Mouse (Mus musculus): ENCODE measurements around the gene H6pd.

H6pd gene

DNA sequence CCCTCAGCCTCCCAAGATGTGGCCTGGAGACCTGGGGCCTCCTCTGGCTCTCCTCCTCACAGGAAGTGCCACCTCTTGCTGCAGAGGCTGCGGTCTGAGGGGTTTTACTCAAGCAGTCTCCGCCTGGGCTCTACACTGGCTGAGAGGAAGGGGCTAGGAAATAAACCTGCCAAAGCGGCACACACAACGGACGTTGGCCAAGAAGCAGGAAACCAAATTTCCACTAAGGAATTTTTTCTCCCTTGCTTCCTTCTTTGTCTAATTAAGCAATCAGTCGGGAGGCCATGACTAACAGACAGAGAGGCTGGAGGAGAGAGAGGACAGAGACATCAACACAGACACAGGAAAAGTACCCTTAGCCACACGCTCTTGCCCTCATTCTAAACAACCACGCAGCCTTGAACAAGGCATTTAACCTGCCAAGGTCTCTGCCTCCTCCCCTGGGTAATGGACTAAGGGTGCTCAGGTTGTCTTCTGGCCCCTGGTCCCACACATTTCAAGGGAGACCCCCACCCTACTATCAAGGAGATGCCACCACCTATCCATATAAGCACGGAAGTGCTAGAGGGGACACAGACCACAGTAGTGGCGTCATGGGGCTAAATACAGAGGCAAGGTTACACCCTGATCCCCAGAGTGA, 7.5 kb downstream of the H6pd start:
- in situ Hi-C loops (cut with MboI; ENCODE audit: unreplicated experiment in 2 of 2): no loop called here

DNA sequence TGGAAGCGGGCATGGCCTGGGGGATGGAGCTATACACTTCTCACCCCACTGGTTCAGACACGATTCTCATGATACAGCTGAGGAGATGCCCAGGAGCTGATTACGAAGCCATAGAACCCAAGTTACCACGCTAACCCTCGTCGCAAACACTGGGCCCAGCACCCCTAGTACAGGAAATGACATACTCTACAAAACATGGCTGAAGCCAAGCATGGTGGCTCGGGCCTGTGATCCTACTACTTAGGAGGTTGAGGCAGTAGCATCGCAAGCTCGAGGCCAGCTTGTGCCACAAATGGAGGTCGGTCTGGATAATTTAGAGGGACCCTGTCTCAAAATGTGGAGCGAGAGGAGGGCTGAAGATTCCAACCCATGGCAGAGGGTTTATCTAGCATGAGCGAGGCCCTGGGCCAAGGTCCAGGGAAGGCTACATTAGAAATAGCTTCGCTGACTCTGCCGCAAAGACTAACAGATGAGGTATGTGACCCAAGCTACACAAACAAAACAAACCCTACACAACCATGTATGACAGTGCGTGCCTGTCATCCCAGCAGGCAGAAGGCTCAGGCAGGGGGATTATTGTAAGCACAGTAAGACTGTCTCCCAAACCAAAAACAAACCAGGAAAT, 8.8 kb downstream of the H6pd start:
- in situ Hi-C loops (cut with MboI; ENCODE audit: unreplicated experiment in 2 of 2): no loop called here

DNA sequence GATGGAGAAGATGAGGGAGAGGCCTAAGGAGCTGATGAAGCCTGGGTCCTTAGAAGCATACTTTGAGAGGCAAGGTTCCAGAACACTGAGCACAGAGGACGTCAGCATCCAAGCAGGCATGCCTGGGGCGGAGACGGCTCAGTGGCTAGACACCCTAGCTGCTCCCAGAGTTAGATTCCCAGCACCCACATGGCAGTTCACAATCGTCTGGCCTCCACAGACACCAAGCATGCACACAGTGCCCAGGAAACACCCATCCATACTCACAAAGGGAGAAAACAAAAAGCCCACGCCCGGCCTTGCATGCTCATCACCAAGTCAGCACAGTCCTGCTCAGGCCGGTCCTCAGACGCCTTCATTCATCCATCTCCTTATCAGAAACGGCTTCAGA, 9.3 kb downstream of the H6pd start:
- in situ Hi-C loops (cut with MboI; ENCODE audit: unreplicated experiment in 2 of 2): no loop called here

DNA sequence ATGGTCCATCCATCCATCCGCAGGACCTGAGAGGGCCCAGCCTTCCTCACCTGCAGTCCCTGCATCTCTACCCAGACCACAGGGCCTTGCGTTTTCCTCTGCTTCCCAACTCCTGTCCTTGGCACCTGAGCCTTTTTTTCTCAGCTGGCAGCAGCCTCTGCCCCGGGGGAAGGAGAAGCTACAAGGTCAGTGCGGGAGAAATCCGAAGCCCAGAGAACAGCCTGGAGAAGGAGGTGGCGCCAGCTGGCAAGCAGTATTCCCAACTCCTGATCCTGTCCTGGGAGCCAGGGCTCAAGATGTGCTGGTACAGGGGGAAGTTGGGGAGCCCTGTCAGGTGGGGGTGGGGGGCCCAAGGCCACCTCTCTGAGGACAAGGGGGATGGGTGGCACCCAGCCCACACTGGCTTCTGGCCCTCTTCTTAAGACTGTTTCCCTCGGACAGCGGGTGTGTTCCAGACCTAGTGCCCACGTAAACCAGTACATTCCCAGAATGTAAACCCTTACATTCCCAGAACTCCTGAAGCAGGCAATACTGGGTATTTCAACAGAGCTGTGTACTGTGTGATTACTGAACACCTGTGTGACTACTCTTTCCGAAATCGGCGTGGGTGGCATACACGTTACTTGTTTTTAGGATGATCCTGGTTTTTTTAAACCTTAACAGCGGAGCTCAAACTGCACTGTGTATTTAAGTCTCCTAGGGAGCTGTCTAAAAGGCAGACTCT, 9.9 kb downstream of the H6pd start:
- in situ Hi-C loops (cut with MboI; ENCODE audit: unreplicated experiment in 2 of 2): no loop called here

DNA sequence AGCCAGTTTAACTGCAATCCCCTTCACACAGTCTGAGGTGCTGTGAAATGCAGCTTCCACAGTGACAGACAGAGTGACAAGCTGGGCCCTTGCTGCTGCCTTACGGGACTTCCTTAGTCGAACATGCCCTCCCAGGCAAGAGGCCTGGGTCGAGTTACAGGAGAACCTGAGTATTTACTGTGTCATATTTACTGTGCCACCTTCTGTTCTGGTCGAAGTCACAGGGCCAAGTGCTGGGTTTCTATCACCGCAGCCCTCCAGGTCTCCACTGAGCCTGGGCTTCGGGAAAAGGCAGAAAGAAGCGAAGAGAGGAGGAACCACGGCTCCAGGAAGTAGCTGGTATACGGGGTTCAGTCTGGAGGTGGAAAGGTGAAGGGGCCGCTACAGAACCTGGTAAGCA, 10.8 kb downstream of the H6pd start:
- in situ Hi-C loops (cut with MboI; ENCODE audit: unreplicated experiment in 2 of 2): no loop called here

DNA sequence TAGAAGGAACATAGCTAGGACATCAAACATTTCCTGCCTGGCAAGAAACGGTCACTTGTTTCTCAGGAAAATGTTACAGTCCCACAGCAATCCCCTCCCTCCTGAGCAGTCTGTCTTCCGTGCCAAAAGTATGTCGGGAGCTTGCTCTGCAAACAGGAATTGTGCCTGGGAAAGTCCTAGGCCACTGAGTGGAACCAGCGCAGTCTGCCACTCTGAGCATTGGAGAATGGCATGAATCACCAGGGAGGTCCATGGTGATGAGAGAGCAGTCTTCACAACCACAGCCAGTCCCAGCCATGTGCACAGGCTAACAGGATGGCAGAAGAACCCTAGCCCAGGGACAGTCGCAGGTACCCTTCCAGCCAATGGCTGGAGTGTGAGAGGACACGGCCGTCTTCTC, 12.4 kb downstream of the H6pd start:
- in situ Hi-C loops (cut with MboI; ENCODE audit: unreplicated experiment in 2 of 2): no loop called here

DNA sequence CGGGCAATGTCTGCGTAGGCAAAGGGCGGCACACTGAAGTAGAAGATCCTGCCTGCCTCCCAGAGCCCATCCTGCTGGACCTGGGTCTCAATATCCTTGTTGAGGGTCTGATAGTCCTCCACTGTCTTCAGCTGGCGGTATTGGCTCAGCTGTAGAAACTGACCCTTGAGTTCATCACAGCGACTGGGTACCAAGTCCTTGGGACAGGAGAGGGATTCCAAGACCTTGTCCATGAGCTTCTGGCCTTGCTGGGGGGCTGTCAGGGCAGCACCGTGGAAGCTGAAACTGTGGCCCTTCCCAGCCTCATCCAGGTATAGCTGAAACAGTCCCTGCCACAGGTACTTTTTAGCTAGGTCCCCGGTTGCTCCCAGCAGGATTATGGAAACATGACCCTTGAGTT, 12.9 kb downstream of the H6pd start:
- in situ Hi-C loops (cut with MboI; ENCODE audit: unreplicated experiment in 2 of 2): no loop called here

DNA sequence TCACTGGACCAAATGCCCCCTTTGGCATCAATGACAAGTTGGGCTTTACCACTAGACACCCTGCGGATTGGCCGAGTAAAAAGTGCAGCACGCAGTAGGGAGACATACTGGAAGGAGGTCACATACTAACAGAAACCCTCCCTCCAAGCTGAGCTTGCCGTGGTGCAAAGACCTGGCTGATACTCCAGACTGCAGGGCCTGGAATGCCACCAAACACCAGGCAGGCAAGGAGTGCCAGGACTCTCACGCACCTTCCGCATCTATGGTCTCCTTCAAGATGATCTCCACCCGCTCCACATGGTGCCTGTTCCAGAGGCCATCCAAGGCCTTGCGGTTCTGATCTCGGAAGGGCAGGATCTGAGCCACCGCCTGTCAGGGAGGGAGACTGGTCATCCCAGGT, 14.6 kb downstream of the H6pd start:
- in situ Hi-C loops (cut with MboI; ENCODE audit: unreplicated experiment in 2 of 2): no loop called here

DNA sequence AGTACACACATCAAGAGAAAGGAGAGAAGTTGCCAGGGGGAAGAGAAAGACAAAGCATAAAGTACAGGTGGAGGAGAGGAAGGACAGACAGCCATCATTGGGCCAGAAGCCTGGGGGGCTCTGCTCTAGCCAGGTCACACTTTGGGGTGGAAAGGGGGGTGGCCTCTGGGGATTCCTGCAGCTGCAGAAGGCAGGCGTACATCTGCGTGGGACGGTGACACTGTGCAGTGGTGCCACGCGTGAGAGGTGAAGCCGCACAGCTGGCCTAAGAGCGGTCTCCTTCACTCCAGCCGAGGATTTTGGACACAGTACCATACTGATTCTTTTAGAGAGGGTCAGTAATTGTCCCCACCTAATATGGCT, 16.2 kb downstream of the H6pd start:
- in situ Hi-C loops (cut with MboI; ENCODE audit: unreplicated experiment in 2 of 2): no loop called here

DNA sequence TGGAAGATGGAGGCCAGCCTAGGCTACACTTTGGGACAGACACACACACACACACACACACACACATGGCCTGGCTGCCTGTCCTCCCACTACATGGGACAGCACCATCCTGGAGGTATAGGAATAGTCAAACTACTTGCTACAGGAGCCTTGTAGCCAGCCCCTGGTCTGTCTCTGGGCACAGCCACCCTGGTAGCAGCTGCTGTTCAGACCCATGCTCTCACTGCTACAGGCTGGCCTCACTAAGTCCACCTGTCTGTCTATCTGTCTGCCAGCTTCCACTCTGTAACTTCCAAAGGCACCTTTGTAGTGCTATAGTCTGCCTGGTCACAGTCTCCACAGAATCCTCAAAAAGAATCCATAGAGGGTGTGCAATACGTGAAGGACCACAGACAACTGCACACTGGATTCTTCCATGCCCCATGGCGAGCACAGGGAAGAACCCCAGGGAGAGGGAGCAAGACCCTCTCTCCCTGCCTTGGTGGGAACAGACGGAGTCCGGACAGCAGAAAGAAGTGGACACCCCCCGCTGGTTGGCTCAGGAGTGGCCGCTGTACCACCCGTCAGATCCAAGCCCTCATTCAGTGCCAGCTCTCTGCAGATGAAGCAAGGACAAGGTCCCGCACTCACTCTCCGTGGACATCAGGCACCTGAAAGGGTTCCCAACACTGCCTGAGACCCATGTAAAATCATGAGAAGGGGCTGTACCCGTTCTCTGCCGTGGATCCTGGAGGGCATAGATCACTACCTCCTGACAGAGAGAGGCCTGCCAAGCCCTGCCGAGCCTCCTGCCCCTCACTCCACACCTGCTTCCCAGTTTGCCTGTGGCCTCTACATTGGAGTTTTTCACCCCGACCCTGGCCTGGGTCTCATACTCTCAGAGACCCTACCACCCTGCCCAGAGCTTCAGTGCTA, 16.8 kb downstream of the H6pd start:
- in situ Hi-C loops (cut with MboI; ENCODE audit: unreplicated experiment in 2 of 2): no loop called here

DNA sequence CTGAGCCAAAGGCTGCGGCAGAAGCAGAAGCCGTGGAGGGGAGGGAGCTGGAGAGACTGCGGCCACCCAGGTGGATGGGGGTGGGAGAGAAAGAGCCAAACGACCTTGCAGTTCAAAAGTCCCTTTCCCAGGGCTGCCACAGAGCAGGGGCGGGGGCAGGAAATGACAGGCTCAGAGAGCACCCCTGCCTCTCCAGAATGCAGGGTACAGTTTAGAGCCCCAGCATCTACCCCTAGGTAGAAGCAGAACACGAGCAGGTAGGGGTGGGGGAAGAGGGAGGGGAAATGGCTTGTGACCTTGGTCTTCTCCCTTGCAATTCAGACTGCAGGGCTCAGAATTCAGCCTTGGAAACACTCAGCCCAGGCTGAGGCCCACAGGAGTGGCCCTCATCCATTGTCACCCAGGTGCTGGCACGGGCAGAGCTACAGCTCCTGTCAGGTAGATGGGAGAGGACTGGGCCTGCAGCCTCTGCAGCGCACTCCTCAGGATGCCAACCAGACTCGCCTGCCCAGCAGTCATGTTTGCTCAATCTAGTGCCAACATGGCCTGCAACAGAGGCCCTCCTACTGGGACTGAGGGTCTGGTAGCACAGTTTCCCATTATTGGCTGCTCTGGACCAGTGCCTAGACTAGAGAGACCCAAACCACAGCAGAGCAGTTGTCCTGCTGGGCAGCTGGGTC, 17.7 kb downstream of the H6pd start:
- in situ Hi-C loops (cut with MboI; ENCODE audit: unreplicated experiment in 2 of 2): no loop called here

DNA sequence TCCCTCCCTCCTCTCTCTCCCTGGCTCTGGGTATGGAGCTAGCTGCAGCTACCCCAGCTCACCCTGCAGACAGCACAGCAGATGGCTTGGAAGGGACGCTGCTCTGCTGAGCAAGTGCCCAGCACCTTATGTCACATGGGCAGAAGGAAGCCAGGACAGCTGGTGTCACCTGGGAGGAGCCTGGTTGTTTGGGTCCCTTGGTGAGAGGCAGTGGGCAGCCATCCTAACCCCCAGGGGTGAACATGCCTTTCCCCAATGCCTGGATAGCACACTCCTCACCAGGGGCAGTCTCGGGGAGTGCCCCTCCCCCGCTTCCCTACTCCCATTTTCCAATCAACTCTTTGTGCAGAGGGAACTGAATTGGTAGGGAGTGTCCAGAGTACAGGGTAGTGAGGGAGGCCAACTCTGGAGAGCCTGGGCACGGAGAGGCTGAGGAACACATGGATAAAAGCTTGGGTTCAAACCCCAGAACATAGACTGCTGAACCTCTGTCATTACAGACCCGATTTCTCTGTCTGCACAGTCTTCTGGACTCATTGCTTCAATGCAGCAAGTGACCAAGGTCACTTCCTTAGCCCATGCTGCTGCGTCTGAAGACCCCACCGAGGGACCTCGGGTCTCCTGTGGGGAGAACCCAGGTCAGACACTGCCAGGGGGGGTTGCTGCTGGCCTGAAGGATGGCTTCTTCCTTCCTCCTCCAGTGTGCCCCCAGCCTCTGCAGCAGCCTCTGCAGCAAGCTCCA, 18.4 kb downstream of the H6pd start:
- in situ Hi-C loops (cut with MboI; ENCODE audit: unreplicated experiment in 2 of 2): no loop called here

DNA sequence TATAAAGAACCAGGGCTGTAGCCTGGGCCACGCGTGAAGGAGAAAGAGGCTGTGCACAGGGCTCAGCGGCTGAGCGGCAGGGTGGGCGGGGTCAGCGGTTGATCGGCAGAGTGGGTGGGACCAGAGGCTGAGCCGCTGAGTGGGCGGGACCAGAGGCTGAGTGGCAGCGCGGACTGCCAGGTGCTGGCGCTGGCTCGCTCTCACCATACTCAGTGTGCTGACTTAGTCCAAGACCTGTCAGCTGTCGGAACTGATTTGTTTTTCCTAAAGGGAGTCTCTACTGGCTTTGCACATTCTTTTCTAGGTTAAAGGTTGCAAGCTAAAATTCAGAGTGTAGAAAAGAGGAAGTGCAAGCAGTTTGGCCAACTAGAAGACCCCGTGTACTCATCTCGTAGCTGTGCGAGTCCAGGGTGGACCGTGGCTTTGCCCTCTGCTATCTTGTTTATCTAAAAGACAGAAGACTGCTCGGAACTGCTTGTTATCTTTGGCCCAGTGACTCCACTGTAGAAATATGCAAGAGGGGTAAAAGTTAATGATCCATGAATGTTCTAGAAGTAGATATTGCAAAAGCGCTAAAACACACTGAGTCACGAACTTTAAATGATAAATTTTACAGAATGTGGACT, 19.8 kb downstream of the H6pd start:
- in situ Hi-C loops (cut with MboI; ENCODE audit: unreplicated experiment in 2 of 2): loop anchor here in 1 of 2 experiments (10.0 kb wide), 1 partner anchor 344 kb away; no protein-coding TSS in a partner anchor

DNA sequence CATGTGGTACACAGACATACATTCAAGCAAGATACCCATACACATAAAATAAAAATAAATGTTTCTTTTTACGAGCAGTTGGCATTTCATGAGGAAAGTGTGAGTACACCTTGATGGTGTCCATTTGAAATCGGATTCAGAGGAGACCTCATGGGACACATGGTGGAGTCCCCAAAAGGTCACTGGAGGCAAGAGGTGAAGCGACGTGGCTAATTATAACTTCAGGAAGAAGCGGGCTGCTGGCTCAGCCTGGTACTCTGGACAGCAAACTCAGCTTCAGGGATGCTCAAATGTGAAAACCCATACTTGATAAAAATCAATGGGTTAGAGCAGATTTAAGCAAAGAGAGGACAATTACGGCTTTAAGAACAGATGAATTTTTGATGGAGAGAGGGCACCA, 20.5 kb downstream of the H6pd start:
- in situ Hi-C loops (cut with MboI; ENCODE audit: unreplicated experiment in 2 of 2): loop anchor here in 1 of 2 experiments (10.0 kb wide), 1 partner anchor 344 kb away; no protein-coding TSS in a partner anchor

DNA sequence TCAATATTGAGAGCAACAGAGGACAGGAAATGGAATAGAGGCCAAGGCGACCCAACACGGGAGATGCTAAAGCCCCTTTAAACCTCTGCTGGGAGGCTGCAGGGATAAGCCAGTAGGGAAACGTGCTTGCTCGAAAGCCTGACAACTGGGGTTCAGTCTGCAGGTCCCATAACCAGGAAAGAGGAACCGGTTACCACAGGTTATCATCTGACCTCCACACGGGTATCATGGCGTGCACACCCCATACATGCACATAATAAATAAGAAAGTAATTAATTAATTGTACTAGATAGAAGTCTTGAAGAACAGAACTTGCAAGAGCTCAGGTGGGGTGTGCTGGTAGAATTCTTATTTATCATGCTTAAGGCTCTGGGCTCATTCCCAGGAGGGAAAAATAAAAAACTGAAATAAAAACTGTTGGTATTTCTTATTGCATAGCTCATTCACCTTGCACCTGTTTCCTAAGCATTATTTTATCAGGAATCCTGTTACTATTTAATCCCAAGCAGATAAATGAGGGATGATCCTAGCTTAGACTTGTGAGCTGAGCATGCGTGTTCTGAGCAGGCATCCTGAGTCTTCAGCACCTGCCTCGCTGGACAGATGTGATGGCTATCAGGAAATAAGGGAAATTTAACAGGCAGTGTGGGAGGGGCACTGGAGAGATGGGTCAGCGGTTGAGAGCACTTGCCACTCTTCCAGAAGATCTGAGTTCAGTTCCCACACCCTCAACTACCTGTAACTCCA, 22.0 kb downstream of the H6pd start:
- in situ Hi-C loops (cut with MboI; ENCODE audit: unreplicated experiment in 2 of 2): loop anchor here in 1 of 2 experiments (10.0 kb wide), 1 partner anchor 342 kb away; no protein-coding TSS in a partner anchor

DNA sequence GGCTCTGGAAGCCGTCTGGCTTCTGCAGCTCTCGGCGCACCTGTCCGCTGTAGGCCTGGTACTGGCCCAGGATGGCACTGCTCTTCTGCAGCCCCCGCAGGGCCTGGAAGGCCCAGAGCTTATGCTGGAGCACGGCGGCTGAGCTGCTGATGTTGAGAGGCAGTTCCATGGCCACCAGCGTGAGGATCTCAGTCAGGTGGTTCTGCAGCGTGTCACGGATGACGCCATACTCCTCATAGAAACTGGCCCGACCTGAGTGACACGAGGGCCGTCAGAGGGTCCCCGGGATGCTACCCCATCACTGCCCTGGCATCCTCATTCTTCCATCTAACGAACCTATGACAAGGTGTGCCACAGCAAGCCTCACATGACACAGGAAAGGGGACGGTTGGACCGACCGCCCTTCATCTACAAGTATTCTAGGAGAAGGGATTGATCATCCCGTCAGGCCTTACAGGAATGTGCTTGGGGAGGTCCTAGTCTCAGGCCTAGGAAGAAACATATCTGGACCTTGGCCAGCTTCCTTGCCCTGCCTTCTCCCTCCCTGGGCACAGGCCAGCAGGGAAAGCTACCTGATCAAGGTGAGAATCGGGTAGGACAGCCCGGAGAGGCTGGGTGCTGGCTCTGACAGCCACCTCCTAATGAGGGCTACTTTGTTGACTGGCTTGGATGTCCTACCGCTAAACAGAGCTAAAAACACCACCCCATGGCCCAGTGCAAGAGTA, 24.7 kb downstream of the H6pd start:
- in situ Hi-C loops (cut with MboI; ENCODE audit: unreplicated experiment in 2 of 2): loop anchor here (5.0 to 10.0 kb wide), 2 partner anchors 262 to 339 kb away; no protein-coding TSS in a partner anchor

DNA sequence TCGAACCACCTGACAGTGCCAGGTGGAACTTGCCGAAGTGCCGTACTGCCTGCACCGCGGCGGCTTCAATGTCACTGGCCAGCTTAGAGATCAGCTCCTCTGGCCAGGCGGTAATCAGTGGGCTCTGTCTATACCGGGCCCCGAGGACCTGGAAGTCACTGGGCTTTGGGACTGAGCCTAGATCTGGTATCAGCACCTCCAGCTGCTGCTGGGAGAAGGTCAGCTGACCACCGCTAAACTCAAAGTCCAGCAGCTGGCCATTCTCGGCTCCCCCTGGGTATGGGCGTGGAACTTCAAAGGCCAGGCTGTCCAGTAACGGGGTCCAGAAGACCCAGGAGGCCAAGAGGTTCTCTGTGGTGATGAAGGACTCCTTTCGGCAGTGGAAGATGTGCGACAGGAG, 26.7 kb downstream of the H6pd start:
- in situ Hi-C loops (cut with MboI; ENCODE audit: unreplicated experiment in 2 of 2): loop anchor here (5.0 to 10.0 kb wide), 2 partner anchors 260 to 337 kb away; no protein-coding TSS in a partner anchor
